Mouse (Mus musculus): Measurements from ENCODE around the gene Mbd3l2.
"Not testable (repeated sequence)": the region's sequence is repeated elsewhere in the genome, so short reads cannot be mapped to it uniquely, and the experiment has no call there.

Mbd3l2 gene

GRCm38 (mm10) chr9:18430354-18430753, at the start of gene Mbd3l2:
Gene Mbd3l2, plus strand, starts transcription at chr9:18430654.
- in situ Hi-C loops (cut with MboI) = no loop called here

GRCm38 (mm10) chr9:18385782-18386181, 44.7 kb upstream of the Mbd3l2 start:
- in situ Hi-C loops (cut with MboI) = no loop called here

- in situ Hi-C loops (cut with MboI) = no loop called here
Observed at GRCm38 (mm10) chr9:18399629-18400028, 30.8 kb upstream of the Mbd3l2 start.

- in situ Hi-C loops (cut with MboI) = not testable (repeated sequence)
Observed at GRCm38 (mm10) chr9:18402895-18403294, 27.6 kb upstream of the Mbd3l2 start, which contains the start of gene Naalad2. Gene Naalad2, minus strand, starts transcription at chr9:18402995.

GRCm38 (mm10) chr9:18404118-18404517, 26.3 kb upstream of the Mbd3l2 start, which contains the start of gene Ubtfl1:
Gene Ubtfl1, plus strand, starts transcription at chr9:18404418.
- in situ Hi-C loops (cut with MboI) = no loop called here

GRCm38 (mm10) chr9:18412371-18412770, 18.1 kb upstream of the Mbd3l2 start:
- in situ Hi-C loops (cut with MboI) = not testable (repeated sequence)

- in situ Hi-C loops (cut with MboI) = no loop called here
Observed at GRCm38 (mm10) chr9:18431687-18432086, 1.2 kb downstream of the Mbd3l2 start.

GRCm38 (mm10) chr9:18456520-18456919, 26.1 kb downstream of the Mbd3l2 start:
- in situ Hi-C loops (cut with MboI) = no loop called here

- in situ Hi-C loops (cut with MboI) = no loop called here
Observed at GRCm38 (mm10) chr9:18467350-18467749, 36.9 kb downstream of the Mbd3l2 start.

- in situ Hi-C loops (cut with MboI) = no loop called here
Observed at GRCm38 (mm10) chr9:18468005-18468404, 37.6 kb downstream of the Mbd3l2 start.

GRCm38 (mm10) chr9:18473324-18474128, 43.1 kb downstream of the Mbd3l2 start:
- in situ Hi-C loops (cut with MboI) = no loop called here

- in situ Hi-C loops (cut with MboI) = no loop called here
Observed at GRCm38 (mm10) chr9:18478168-18478567, 47.7 kb downstream of the Mbd3l2 start, which contains the start of the genes Zfp558 and Mbd3l1. Gene Zfp558, minus strand, starts transcription at chr9:18478268. Gene Mbd3l1, plus strand, starts transcription at chr9:18478359.

Data from mature B cell (primary cell).